Mouse (Mus musculus) heart, adult 2 months (tissue): ENCODE results near the gene Sacs.
"Not testable (repeated sequence)": the region's sequence is repeated elsewhere in the genome, so short reads cannot be mapped to it uniquely, and the experiment has no call there.

ENCODE experiments used
- CTCF ChIP-seq: fragments of 200-600 bp; IDR thresholded peaks from 2 replicates; pipeline ENCODE4 v1.8.1; 2022; ENCODE audit warnings: antibody characterized with exemption, mild to moderate bottlenecking, moderate library complexity
- EP300 ChIP-seq: fragments of 200-500 bp; IDR thresholded peaks from 2 replicates; pipeline ENCODE4 v1.6.1; 2011; ENCODE audit warnings: low read depth, low read length, control low read depth; ENCODE audit not compliant: insufficient read depth
- POLR2A ChIP-seq: fragments of 200-500 bp; IDR thresholded peaks from 2 replicates; pipeline ENCODE4 v1.6.1; 2011; ENCODE audit warnings: mild to moderate bottlenecking, low read depth, low read length, control low read depth; ENCODE audit not compliant: insufficient read depth

DNA sequence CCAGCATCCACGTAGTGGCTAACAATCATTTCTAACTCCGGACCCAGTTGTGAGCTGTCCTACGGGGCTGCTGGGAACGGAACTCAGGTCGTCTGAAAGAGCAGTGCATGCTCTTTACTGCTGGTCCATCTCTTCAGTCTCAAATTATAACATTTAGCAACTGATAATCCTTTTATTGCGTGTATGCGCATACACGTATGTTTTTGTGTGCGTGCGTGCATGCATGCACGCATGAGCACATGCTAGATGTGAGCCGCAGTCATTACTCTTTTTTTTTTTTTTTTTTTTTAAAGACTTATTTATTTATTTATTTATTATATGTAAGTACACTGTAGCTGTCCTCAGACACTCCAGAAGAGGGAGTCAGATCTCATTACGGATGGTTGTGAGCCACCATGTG lies 12.2 kb downstream of the Sacs start:
- TF ChIP-seq CTCF, POLR2A, EP300: not testable (repeated sequence)
